Mouse (Mus musculus) forebrain, embryonic 10.5 days (tissue): ENCODE results near the gene Timm8a2. TPM values are rescaled to one million over a fixed set of nuclear protein-coding genes. Genes with fewer than 3 reads are reported as not detected.

Experiments used
- DNase-seq: peaks from one replicate; pipeline ENCODE4 v3.0.0-alpha.2; 2017; ENCODE audit warnings: low spot score; ENCODE audit errors: extremely low spot score
- H3K27ac ChIP-seq: fragments of 300-500 bp; sonication (generic); 2 replicates; pipeline ENCODE4 v1.5.1; 2016; ENCODE audit warnings: mild to moderate bottlenecking
- H3K27me3 ChIP-seq: fragments of 300-500 bp; sonication (generic); 2 replicates; pipeline ENCODE4 v1.6.1; 2016; ENCODE audit warnings: mild to moderate bottlenecking; ENCODE audit not compliant: poor library complexity, severe bottlenecking
- H3K36me3 ChIP-seq: fragments of 300-500 bp; sonication (generic); replicated peaks from 2 replicates; pipeline ENCODE4 v1.6.1; 2016; ENCODE audit warnings: mild to moderate bottlenecking, moderate library complexity
- H3K4me1 ChIP-seq: fragments of 300-500 bp; sonication (generic); 2 replicates; pipeline ENCODE4 v1.6.1; 2016
- H3K4me3 ChIP-seq: fragments of 300-500 bp; sonication (generic); 2 replicates; pipeline ENCODE4 v1.5.1; 2016; ENCODE audit warnings: mild to moderate bottlenecking, moderate library complexity
- H3K9me3 ChIP-seq: fragments of 300-500 bp; sonication (generic); 2 replicates; pipeline ENCODE4 v1.6.1; 2016; ENCODE audit warnings: mild to moderate bottlenecking, moderate library complexity
- WGBS: fragments of 180-500 bp; shearing (Covaris S2); methylation state at CpG from one replicate; pipeline ENCODE4 v1.1.7; 2016; 5-methylcytosine and 5-hydroxymethylcytosine counted together
- polyA plus RNA-seq: library from polyadenylated mRNA; unstranded; fragments of >200 nt; fragmentation: Nextera tagmentation; extraction: Ambion mirVana; gene quantifications from 2 replicates; pipeline ENCODE4 v1.2.1, GENCODE M21; 2016

Timm8a2 gene
- polyA plus RNA-seq, 1 experiment from 2014 or later: not detected

DNA sequence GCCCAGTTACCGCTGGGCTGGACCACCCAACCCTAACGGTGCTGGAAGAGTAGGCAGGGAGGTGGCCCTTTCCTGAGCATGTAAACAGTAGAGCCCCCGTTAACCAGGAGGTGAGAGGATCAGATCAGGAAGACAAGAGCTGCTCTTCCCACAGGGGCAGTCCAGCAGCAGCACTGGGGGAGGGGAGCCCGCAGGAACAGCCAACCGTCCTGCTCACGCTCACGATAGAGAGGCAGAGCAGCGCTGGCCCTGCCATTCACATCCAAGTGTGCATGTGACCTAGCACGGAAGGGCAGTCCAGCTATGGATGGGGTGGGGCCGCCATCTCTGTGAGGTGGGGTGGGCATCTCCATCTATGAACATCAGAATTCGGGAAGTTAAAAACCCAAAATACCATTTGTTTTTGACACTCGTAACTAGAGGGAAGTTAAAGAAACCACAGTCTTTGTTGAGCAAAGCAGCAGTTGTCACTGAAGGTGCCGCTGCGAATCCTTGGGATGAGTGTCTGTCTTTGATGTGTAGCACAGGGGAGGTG is 21.0 kb upstream of the Timm8a2 start:
- Histone ChIP-seq H3K36me3 (peaks cover 52% of the 10 kb centered on the region), H3K27ac (no peak overlapping the region), H3K9me3 (no peaks in the 10 kb centered on the region), H3K4me3 (no peak overlapping the region), H3K27me3 (no peaks in the 10 kb centered on the region), H3K4me1 (no peaks in the 10 kb centered on the region)
- no peak for DNase-seq
- 89% methylated on average over 14 of the region's 14 CpGs for WGBS

DNA sequence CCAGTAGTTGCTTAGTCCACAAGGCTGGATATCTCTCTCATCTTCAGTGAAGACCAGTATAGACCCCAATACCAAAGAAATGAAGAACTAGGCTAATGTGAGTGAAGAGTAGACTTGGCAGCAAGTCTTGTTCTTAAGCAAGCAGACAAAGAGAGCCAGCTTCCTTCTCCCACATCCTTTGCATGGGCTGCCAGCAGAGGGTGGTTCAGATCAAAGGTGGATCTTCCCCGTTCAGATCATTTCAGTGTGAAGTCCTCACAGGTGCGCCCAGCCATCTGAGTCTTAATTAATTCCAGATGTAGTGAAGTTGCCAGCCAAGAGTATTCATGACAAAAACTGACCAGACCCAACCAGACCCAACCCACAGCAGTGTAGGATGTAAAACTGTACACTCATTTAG is 16.5 kb upstream of the Timm8a2 start:
- H3K36me3 ChIP-seq: peaks cover 47% of the 10 kb centered on the region
- 81% methylated on average over 2 of the region's 2 CpGs for WGBS

DNA sequence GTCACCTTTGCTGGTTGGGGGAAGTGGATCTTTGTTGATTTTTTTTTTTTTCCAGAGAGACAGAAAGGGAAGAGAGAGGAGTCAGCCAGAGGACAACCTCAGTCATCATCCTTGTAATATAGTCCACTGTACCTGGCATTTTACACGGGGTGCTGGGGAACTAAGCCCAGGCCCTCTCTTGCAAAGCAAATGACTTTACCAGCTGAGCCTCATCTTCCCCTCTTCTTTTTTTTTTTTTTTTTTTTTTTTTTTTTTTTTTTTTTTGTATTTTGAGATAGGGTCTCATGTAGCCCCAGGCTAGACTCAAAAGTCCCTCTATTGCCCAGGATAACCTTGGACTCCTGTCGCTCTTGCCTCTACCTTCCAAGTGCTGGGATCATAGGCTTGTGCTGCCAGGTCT is 15.1 kb upstream of the Timm8a2 start:
- no peak for DNase-seq
- no peak overlapping the region for H3K27ac ChIP-seq
- no peak overlapping the region for H3K4me3 ChIP-seq
- no peaks in the 10 kb centered on the region for H3K4me1 ChIP-seq
- WGBS: 90% methylated on average over 2 of the region's 2 CpGs
- H3K27me3 ChIP-seq: no peaks in the 10 kb centered on the region
- no peaks in the 10 kb centered on the region for H3K9me3 ChIP-seq
- H3K36me3 ChIP-seq: peaks cover 38% of the 10 kb centered on the region

More for the DNA sequence above, 16.5 kb upstream of the Timm8a2 start:
- H3K9me3 ChIP-seq: no peaks in the 10 kb centered on the region
- no peak overlapping the region for H3K4me3 ChIP-seq
- H3K27me3 ChIP-seq: no peaks in the 10 kb centered on the region
- no peak overlapping the region for H3K27ac ChIP-seq
- H3K4me1 ChIP-seq: no peaks in the 10 kb centered on the region
- no peak for DNase-seq

DNA sequence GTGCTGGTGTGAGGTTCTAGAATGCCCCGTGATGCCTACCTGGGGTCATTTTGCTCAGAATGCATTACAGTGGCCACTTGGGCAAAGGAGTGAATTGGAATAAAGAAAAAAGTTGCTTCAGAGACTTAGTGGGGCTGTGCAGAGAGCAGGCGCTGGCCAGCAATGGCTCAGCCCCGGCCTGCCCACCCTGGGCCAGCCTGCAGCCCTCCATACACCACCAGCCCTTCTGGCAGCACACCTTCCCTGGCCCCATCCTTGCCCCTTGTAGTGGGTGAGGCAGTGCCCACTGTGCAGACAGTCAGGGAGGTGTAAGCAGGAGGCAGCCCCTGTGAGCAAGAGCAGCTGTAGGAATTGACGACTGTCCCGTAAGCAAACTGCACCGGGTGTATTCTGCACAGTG is 13.9 kb upstream of the Timm8a2 start:
- no peaks in the 10 kb centered on the region for H3K27me3 ChIP-seq
- H3K36me3 ChIP-seq: peaks cover 30% of the 10 kb centered on the region
- H3K4me1 ChIP-seq: no peaks in the 10 kb centered on the region
- no peak overlapping the region for H3K4me3 ChIP-seq
- H3K9me3 ChIP-seq: no peaks in the 10 kb centered on the region
- no peak overlapping the region for H3K27ac ChIP-seq
- DNase-seq: no peak
- WGBS: 93% methylated on average over 6 of the region's 6 CpGs

DNA sequence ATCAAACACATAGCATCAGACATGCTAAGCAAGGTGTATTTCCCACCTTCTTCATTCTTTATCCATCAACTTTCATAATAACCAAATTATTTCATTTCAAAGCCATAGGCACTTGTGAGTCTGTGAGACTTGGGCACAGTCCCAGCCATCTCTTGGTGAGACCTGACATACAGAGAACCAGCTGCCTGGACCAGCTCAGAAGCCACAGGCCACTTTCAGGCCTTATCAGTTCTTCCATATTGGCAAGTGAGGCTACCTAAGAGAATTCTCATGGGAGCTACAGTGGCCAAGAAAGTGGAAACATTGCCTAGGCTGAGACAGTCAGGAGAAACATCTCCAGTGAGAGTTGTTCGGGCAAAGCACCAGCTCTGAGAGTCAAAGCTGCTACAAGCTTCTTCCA is 11.4 kb upstream of the Timm8a2 start:
- Histone ChIP-seq H3K27ac (no peak overlapping the region), H3K27me3 (no peaks in the 10 kb centered on the region), H3K9me3 (no peaks in the 10 kb centered on the region), H3K4me1 (no peaks in the 10 kb centered on the region), H3K36me3 (peaks cover 29% of the 10 kb centered on the region), H3K4me3 (no peak overlapping the region)
- DNase-seq: no peak
- WGBS: 93% methylated on average over 1 of the region's 1 CpGs

DNA sequence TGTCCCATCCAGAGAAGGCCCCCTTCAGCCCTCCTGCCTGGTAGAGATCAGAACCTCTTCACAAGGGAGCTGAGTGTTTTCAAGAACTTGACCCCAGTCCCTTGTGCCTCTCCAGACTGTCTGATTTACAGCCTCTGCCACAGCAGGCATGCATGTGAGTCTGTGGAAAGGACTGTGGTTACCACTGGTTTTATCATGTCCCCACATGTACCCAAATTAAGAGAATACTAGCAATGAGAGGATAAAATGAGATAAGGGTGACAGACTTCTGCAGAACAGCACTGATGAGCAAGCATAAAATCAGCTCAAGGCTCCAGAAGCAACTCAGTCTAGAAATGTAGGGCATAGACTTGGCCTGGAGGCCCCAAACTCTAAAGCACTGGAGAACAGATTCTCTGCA is 10.5 kb upstream of the Timm8a2 start:
- no peak for DNase-seq
- no peaks in the 10 kb centered on the region for H3K27me3 ChIP-seq
- no peaks in the 10 kb centered on the region for H3K4me1 ChIP-seq
- H3K4me3 ChIP-seq: no peak overlapping the region
- no peaks in the 10 kb centered on the region for H3K9me3 ChIP-seq
- no peak overlapping the region for H3K27ac ChIP-seq
- peaks cover 28% of the 10 kb centered on the region for H3K36me3 ChIP-seq

DNA sequence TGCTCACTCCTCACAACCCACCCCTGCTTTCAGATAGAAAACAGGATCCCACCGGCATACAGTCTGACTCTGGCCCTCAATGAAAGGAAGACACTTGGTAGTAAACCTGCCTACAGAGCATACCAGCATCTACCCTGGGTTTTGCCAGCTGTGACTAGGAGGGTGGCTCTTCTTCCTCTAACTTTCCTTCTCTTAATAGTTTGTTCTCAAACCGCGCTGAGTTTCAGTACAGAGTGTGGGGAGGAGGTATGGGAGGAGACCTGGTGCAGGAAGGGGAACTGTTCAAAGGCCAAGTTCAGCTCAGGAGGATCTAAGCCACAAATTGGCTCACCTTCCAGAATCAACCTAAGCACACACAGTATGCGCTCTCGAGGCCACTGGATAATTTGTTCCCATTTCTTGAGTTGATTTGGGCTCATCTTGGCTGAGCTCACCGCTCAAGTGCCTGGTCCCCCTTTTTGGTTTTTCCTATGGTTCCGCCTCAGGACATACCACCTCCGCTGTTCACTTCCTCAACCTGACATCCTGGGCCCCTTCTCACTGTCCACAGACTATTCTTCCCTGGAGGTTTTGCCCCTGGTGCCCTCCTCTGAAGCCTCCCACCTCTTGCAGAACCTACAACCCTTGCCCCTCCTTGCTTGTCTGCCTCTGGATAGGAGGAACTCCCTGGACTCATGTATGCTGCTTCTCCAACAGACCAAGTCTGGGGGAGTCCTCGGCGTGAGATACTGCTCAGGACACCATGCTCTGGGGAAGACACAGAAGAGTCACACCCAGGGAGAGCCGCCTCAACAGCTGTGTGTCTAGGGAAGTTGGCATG is 5.3 kb upstream of the Timm8a2 start:
- no peak overlapping the region for H3K4me3 ChIP-seq
- WGBS: 93% methylated on average over 11 of the region's 11 CpGs

DNA sequence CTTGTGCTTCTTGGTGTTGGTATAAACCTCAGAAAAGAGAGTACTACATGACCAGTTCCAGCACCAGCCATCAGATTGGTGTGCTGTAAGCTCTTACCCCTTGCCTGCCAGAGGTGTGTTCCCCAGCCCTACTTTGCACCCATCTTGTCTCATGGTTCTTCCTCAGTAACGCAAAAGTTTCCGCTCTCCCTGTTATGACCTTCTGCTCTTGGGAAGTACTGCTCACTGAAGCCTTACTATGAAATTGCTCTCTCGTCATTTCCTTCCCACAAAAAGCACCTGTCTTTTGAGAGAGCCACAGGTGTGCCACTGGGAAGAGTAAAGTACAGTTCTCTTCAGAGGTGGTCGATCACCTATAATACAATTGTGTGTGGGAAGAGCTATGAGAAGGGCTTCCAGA is 4.6 kb upstream of the Timm8a2 start:
- no peaks in the 10 kb centered on the region for H3K4me1 ChIP-seq
- DNase-seq: no peak
- H3K27me3 ChIP-seq: no peaks in the 10 kb centered on the region
- H3K4me3 ChIP-seq: no peak overlapping the region
- H3K27ac ChIP-seq: no peak overlapping the region
- no peaks in the 10 kb centered on the region for H3K9me3 ChIP-seq
- H3K36me3 ChIP-seq: no peaks in the 10 kb centered on the region
- 85% methylated on average over 4 of the region's 4 CpGs for WGBS

More for the DNA sequence above, 5.3 kb upstream of the Timm8a2 start:
- H3K36me3 ChIP-seq: no peaks in the 10 kb centered on the region
- H3K9me3 ChIP-seq: no peaks in the 10 kb centered on the region
- no peaks in the 10 kb centered on the region for H3K27me3 ChIP-seq
- no peak for DNase-seq
- H3K27ac ChIP-seq: no peak overlapping the region
- no peaks in the 10 kb centered on the region for H3K4me1 ChIP-seq

DNA sequence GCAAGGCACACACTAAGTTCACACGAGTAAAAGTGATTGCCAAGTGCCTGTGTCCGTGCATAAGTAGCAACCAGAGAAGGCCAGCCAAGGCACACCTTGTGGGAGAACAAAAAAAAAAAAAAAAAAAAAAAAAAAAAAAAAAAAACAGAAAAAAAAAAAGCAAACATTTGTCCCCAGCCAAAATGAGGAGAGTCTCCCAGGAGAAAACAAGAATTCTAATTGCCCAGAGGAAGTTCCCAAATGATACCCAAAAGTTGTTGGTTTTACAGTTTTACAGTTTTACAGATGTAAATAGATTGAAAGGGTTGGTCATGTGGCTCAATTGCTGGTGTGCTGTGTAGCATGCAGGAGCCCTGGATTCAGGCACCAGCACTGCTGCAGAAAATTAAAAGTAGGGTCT is 2.4 kb upstream of the Timm8a2 start:
- H3K36me3 ChIP-seq: no peaks in the 10 kb centered on the region
- no peak overlapping the region for H3K27ac ChIP-seq
- H3K4me3 ChIP-seq: no peak overlapping the region
- no peaks in the 10 kb centered on the region for H3K9me3 ChIP-seq
- H3K4me1 ChIP-seq: no peaks in the 10 kb centered on the region
- WGBS: 88% methylated on average over 2 of the region's 2 CpGs
- H3K27me3 ChIP-seq: no peaks in the 10 kb centered on the region
- DNase-seq: no peak

DNA sequence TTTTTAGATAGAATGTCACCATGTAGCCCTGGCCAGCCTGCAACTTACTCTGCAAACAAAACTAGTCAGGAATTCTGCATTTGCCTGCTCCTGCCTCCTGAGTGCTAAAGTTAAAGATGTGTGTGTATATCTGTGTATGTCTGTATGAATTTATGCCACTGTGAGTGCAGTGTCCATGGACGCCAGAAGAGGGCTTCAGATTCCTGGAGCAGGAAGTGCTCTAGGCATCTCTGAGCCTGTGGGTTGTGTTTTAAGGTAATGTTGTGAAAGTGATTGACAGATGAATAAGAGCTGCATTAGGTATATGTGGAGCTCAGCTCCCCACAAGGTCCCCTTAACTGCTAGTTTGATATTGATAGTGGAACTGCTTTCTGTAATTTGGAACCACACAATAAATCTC is 707 bp downstream of the Timm8a2 start:
- Histone ChIP-seq H3K9me3 (no peaks in the 10 kb centered on the region), H3K27ac (no peak overlapping the region), H3K27me3 (no peaks in the 10 kb centered on the region), H3K4me1 (no peaks in the 10 kb centered on the region), H3K4me3 (no peak overlapping the region), H3K36me3 (no peaks in the 10 kb centered on the region)
- 90% methylated on average over 1 of the region's 1 CpGs for WGBS
- no peak for DNase-seq

DNA sequence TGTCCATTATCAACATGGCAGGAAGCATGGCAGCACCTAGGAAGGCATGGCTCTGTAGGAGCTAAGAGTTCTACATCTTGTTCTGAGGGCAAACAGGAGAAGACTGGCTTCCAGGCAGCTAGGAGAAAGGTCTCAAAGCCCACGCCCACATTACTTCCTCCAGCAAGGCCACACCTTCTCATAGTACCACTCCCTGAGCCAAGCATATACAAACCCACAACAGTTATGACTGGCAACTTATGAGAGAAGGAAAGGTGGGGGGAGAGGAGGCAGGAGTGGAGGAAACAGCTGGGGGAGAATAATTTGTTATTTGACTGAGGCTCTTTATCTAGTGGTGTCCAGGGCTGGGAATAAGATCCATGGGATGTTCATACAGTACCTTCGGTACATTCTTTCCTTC is 1.4 kb downstream of the Timm8a2 start:
- Histone ChIP-seq H3K27me3 (no peaks in the 10 kb centered on the region), H3K9me3 (no peaks in the 10 kb centered on the region), H3K4me1 (no peaks in the 10 kb centered on the region), H3K4me3 (no peak overlapping the region), H3K36me3 (no peaks in the 10 kb centered on the region), H3K27ac (no peak overlapping the region)
- WGBS: 92% methylated on average over 2 of the region's 2 CpGs
- DNase-seq: no peak

DNA sequence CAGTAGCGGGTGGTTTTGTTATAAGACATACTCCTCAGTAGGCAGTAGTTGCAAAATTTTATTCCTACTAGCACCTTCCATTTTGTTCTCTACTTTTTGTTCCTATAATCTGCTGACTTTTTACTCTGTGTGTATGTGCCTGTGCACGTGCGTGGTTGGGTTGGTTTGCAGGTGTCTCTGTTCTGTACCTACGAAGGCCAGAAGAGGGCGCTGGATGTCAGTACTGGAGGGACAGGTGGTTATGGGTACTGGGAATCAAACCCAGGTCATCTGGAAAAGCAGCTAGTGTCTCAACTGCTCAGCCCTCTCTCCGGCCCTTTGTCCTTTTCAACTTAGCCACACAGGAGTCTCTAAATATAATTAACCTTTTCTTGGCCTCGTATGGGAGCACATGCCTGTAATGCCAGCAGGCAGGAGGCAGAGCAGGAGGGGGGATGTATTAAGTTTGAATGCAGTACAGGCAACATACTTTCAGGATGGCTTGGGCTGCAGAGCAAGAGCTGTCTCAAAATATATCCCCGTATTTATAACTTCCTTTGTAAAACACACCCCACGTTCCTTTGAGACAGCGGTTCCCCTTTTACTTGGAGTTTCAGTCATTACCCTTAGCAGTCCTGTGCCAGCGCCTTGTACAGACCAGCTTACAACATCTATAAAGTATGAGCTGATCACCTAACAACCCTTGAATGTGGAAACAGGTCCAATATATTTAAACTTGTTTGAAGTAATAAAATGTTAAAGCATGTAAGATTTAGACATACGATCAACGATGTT is 4.6 kb downstream of the Timm8a2 start:
- Histone ChIP-seq H3K27me3 (no peaks in the 10 kb centered on the region), H3K27ac (no peak overlapping the region), H3K36me3 (no peaks in the 10 kb centered on the region), H3K4me1 (no peaks in the 10 kb centered on the region), H3K9me3 (no peaks in the 10 kb centered on the region), H3K4me3 (no peak overlapping the region)
- WGBS: 89% methylated on average over 13 of the region's 13 CpGs
- DNase-seq: no peak

DNA sequence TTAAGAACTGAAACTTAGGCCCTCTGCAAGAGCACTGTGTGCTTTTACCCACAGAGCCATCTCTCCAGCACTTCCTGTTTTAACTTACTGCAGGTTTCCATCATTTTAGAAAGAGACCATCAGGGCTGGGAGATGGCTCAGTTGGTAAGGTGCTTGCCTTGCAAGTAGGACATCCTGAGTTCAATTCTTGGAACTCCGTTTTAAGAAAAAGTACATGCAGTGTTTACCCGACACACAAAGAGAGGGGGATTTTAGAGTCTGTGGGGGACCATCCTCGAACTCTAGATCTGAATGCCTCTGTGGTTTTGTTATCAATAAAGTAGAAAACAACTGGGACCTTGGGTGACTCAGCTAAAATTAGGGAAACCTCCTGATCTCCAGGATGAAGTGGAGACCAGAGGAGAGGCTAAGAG is 6.9 kb downstream of the Timm8a2 start:
- Histone ChIP-seq H3K27me3 (no peaks in the 10 kb centered on the region), H3K36me3 (no peaks in the 10 kb centered on the region), H3K27ac (no peak overlapping the region), H3K4me3 (no peak overlapping the region), H3K9me3 (peaks cover 10% of the 10 kb centered on the region; the same call in 1 of the 2 replicates), H3K4me1 (no peaks in the 10 kb centered on the region)
- WGBS: 90% methylated on average over 3 of the region's 3 CpGs
- DNase-seq: no peak
